Mouse (Mus musculus) kidney, adult 2 months (tissue): ENCODE results near the gene Ascc3. TPM values are rescaled to one million over a fixed set of nuclear protein-coding genes. Genes with fewer than 3 reads are reported as not detected.
A peak's percentile ranks its signal among the peaks of the same experiment; 100 is the strongest.

Experiments
- DNase-seq: peaks from one replicate; pipeline ENCODE4 v3.0.0; 2021
- H3K27ac ChIP-seq: fragments of 200-500 bp; 2 replicates; pipeline ENCODE4 v1.5.1; 2012; ENCODE audit warnings: low read depth, low read length, control low read depth, inconsistent platforms; ENCODE audit not compliant: insufficient read depth
- H3K27me3 ChIP-seq: fragments of 200-500 bp; replicated peaks from 2 replicates; pipeline ENCODE4 v1.6.1; 2012; ENCODE audit warnings: mild to moderate bottlenecking, moderate library complexity, low read length, inconsistent platforms; ENCODE audit not compliant: control insufficient read depth, insufficient read depth
- H3K36me3 ChIP-seq: fragments of 200-500 bp; 2 replicates; pipeline ENCODE4 v1.6.1; 2012; ENCODE audit warnings: mild to moderate bottlenecking, moderate library complexity, low read length, inconsistent platforms; ENCODE audit not compliant: control insufficient read depth, insufficient read depth
- H3K4me1 ChIP-seq: fragments of 200-500 bp; 2 replicates; pipeline ENCODE4 v1.6.1; 2011; ENCODE audit warnings: low read length; ENCODE audit not compliant: control insufficient read depth, insufficient read depth
- H3K4me3 ChIP-seq: fragments of 200-500 bp; 2 replicates; pipeline ENCODE4 v1.5.1; 2011; ENCODE audit warnings: mild to moderate bottlenecking, low read depth, low read length, control low read depth; ENCODE audit not compliant: insufficient read depth
- CTCF ChIP-seq: fragments of 200-500 bp; conservative IDR thresholded peaks from 2 replicates; pipeline ENCODE4 v1.5.1; 2011; ENCODE audit warnings: low read depth, mild to moderate bottlenecking, control low read depth, low read length, moderate library complexity, mixed read lengths; ENCODE audit not compliant: insufficient read depth, insufficient read length
- POLR2A ChIP-seq: fragments of 200-500 bp; IDR thresholded peaks from one replicate; pipeline ENCODE4 v1.6.1; 2011; ENCODE audit warnings: low read depth, low read length, control low read depth
- WGBS: fragments of 180-500 bp; shearing (Covaris S2); methylation state at CpG from one replicate; pipeline ENCODE4 v1.1.7; 2018; 5-methylcytosine and 5-hydroxymethylcytosine counted together
- polyA plus RNA-seq: library from polyadenylated mRNA; depleted of rRNA; stranded (reverse); fragments of >200 nt; gene quantifications from 2 replicates; pipeline ENCODE4 v1.2.3, GENCODE M21; 2012

Ascc3 gene
- polyA plus RNA-seq, 1 experiment: 11.8 TPM

- TF ChIP-seq POLR2A (no peak), CTCF (no peak)
- no peaks in the 10 kb centered on the region for H3K4me1 ChIP-seq
- H3K36me3 ChIP-seq: no peaks in the 10 kb centered on the region
- 1% methylated on average over 62 of the region's 62 CpGs for WGBS
- peak; percentile 93 for DNase-seq
- H3K27me3 ChIP-seq: peaks cover 7% of the 10 kb centered on the region
- peak within 1 kb of the TSS; percentile 78 for H3K4me3 ChIP-seq
- H3K27ac ChIP-seq: peak within 1 kb of the TSS; percentile 76
These were observed 301.9 kb downstream of the Ascc3 start, which contains the start of gene Sim1 for GRCm38 (mm10) chr10:50894170-50894991. Sim1 (plus strand) TSS chr10:50894754.

DNA sequence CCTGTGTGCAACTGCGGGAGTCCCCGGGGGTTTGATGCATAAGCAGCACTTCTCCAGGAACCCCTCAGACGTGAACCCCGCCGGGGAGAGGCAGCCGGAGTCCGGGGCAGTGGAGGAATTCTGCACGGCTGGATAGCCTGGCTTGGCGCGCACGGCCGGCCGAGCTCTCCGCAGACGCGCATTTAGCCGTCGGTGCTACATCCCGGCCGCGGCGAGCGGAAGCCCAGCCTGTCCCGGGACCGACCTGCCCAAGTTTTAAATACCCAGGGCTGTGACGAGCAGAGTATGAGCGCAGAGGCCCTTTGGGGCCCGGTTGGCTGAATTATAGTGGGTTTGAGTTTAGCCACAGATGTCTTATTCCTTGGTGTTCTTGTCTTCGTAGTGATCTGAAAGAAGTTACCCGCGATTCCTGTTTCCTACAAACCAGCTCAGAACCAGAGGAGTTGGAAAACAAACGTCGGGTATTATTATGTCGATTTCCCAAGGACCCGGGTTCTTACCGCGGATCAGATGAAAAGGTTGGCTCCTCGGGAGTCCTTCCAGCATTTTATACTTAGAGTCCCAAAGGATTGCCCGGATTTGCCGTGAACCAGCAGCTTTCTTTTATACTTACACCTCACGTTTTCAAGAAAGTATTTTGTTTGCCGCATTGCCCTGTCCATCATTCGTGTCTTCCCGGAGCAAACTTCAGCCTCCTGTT lies 302.8 kb downstream of the Ascc3 start:
- H3K4me1 ChIP-seq: no peaks in the 10 kb centered on the region
- no peak for TF ChIP-seq POLR2A
- no peak for TF ChIP-seq CTCF
- peak overlapping the region; percentile 78 for H3K4me3 ChIP-seq
- 2% methylated on average over 44 of the region's 44 CpGs for WGBS
- H3K36me3 ChIP-seq: no peaks in the 10 kb centered on the region
- H3K27ac ChIP-seq: peak overlapping the region; percentile 76
- peaks cover 7% of the 10 kb centered on the region for H3K27me3 ChIP-seq
- peak; percentile 35 for DNase-seq

DNA sequence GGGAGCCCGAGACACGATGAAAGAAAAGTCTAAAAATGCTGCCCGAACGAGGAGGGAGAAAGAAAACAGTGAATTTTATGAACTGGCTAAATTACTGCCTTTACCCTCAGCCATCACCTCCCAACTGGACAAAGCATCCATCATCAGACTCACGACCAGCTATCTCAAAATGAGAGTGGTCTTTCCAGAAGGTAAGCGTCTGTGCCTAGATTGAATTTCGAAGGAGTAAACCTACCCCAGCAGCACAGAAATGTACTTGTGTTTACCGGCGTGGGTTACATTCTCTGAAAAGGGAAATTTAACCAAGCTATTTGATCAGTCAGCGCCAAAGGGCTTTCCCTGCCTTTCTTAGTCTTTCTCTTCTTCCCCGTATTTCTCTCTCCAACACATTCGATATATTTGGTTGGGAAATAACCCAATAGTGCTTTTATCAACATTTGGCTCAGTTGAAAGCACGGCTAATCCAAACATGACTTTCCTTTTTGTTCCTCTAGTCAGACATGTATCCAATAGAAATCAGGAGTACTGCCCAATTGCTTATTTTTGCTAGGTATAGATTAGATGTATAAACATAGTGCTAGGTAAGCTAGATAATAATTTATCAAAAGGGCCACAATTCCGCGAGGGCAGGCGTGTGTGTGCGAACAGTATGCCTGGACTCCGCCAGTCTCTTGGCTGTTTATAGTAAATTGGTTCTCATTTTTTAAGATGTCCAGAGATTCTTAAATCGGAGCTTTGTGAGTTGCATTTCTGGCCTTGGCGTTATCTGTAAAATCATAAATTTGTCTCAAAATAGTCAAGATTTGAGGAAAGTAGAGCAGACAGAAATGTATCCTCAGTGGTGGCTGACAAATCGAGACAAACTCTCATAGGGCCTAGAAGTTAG lies 303.7 kb downstream of the Ascc3 start:
- no peaks in the 10 kb centered on the region for H3K36me3 ChIP-seq
- no peaks in the 10 kb centered on the region for H3K4me1 ChIP-seq
- WGBS: 13% methylated on average over 21 of the region's 21 CpGs
- TF ChIP-seq CTCF (no peak), POLR2A (no peak)
- peak overlapping the region; percentile 78 for H3K4me3 ChIP-seq
- H3K27ac ChIP-seq: peak overlapping the region; percentile 76
- DNase-seq: peak; percentile 33
- H3K27me3 ChIP-seq: peaks cover 7% of the 10 kb centered on the region

- 29% methylated on average over 3 of the region's 3 CpGs for WGBS
- no peaks in the 10 kb centered on the region for H3K36me3 ChIP-seq
- no peak for TF ChIP-seq CTCF
- TF ChIP-seq POLR2A: no peak
- H3K27me3 ChIP-seq: peaks cover 7% of the 10 kb centered on the region
- peak; percentile 19 for DNase-seq
- no peaks in the 10 kb centered on the region for H3K4me1 ChIP-seq
- H3K4me3 ChIP-seq: peak overlapping the region; percentile 14
- no peak overlapping the region for H3K27ac ChIP-seq
These were observed 304.4 kb downstream of the Ascc3 start for GRCm38 (mm10) chr10:50896767-50897390.

GRCm38 (mm10) chr10:50897530-50898471 lies 305.3 kb downstream of the Ascc3 start:
- peak; percentile 71 for DNase-seq
- peak overlapping the region; percentile 33 for H3K27ac ChIP-seq
- WGBS: 7% methylated on average over 32 of the region's 32 CpGs
- peak overlapping the region; percentile 56 for H3K4me3 ChIP-seq
- no peaks in the 10 kb centered on the region for H3K36me3 ChIP-seq
- TF ChIP-seq CTCF (peak; percentile 48), POLR2A (no peak)
- peaks cover 7% of the 10 kb centered on the region for H3K27me3 ChIP-seq
- no peaks in the 10 kb centered on the region for H3K4me1 ChIP-seq
